Mouse (Mus musculus) liver, embryonic 11.5 days (tissue): ENCODE measurements around the gene Ampd3. TPM values are rescaled to one million over a fixed set of nuclear protein-coding genes. Genes with fewer than 3 reads are reported as not detected.

Source experiments
- ATAC-seq: fragments of 200-750 bp; cut with Nextera tagmentation; replicated peaks from 2 replicates; pipeline ENCODE4 v1.8.0; 2017; ENCODE audit warnings: moderate number of reproducible peaks, mild to moderate bottlenecking, moderate TSS enrichment, moderate library complexity; ENCODE audit not compliant: low FRiP score
- DNase-seq: peaks from one replicate; pipeline ENCODE4 v3.0.0-alpha.2; 2017; ENCODE audit warnings: low spot score
- H3K27ac ChIP-seq: fragments of 300-500 bp; sonication (generic); 2 replicates; pipeline ENCODE4 v1.5.1; 2014; ENCODE audit warnings: mild to moderate bottlenecking, low read depth, low read length, control low read depth
- H3K27me3 ChIP-seq: fragments of 300-500 bp; sonication (generic); replicated peaks from 2 replicates; pipeline ENCODE4 v1.6.1; 2014; ENCODE audit warnings: low read length, mixed read lengths; ENCODE audit not compliant: control insufficient read depth, insufficient read depth
- H3K36me3 ChIP-seq: fragments of 300-500 bp; sonication (generic); 2 replicates; pipeline ENCODE4 v1.6.1; 2014; ENCODE audit warnings: mild to moderate bottlenecking, low read length, moderate library complexity, mixed read lengths; ENCODE audit not compliant: control insufficient read depth, insufficient read depth
- H3K4me1 ChIP-seq: fragments of 300-500 bp; sonication (generic); replicated peaks from 2 replicates; pipeline ENCODE4 v1.6.1; 2014; ENCODE audit warnings: low read length, mixed read lengths; ENCODE audit not compliant: control insufficient read depth, insufficient read depth
- H3K4me2 ChIP-seq: fragments of 300-500 bp; sonication (generic); 2 replicates; pipeline ENCODE4 v1.6.1; 2014; ENCODE audit warnings: mild to moderate bottlenecking, control low read depth, moderate library complexity
- H3K4me3 ChIP-seq: fragments of 300-500 bp; sonication (generic); 2 replicates; pipeline ENCODE4 v1.5.1; 2014; ENCODE audit warnings: low read depth, low read length, control low read depth
- H3K9ac ChIP-seq: fragments of 300-500 bp; sonication (generic); 2 replicates; pipeline ENCODE4 v1.6.1; 2014; ENCODE audit warnings: low read depth, low read length, control low read depth
- H3K9me3 ChIP-seq: fragments of 300-500 bp; sonication (generic); 2 replicates; pipeline ENCODE4 v1.6.1; 2016; ENCODE audit warnings: low read length, inconsistent platforms, mixed read lengths; ENCODE audit not compliant: control insufficient read depth
- WGBS: fragments of 180-500 bp; shearing (Covaris S2); extraction: QIAGEN DNeasy Blood & Tissue Kit; methylation state at CpG from one replicate; pipeline ENCODE4 v1.1.7; 2014; 5-methylcytosine and 5-hydroxymethylcytosine counted together
- polyA plus RNA-seq: library from polyadenylated mRNA; unstranded; fragments of >200 nt; fragmentation: Nextera tagmentation; extraction: Ambion mirVana; gene quantifications from 2 replicates; pipeline ENCODE4 v1.2.1, GENCODE M21; 2014

The Ampd3 gene
- polyA plus RNA-seq, 1 experiment from 2014 or later, result 41.1 TPM

DNA sequence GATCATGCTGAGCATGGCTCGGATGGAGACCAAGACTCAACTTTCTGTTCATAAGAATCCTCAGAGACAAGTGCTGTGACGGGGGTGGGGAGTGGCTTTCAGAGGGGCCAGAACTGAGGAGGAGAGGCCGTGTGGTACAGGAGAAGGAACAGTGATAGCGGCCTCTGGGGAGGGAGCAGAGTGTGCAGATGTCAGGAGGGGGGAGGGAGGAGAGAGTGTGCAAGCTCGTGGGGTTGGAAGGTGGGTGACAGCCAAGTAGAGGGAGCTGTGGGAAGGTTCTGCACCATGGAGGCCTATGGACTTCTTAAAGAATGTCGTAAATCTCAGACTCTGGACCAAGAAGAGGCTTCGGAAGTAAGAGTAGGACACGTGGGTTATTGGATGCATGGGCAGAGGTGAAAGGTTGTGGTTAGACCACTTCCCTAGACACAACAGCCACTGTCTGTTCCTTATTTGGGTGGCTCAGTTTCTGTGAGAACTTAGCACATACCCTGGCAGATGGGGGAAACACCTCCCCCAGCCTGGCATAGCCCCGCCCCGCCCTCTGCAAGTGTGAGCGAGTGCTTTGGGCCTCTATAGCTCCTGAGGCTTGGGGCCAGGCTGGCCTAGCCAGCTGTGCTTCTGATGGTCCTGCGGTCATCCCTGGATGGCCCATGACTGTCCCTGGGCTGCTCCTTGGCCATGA is 28.5 kb downstream of the Ampd3 start:
- peaks cover 3% of the 10 kb centered on the region; the same call in 1 of the 2 replicates for H3K36me3 ChIP-seq
- whole genome bisulfite sequencing, result 50% methylated on average over 12 of the region's 12 CpGs
- H3K27ac ChIP-seq, result no peak overlapping the region

GRCm38 (mm10) chr7:110797722-110798409 is 29.9 kb downstream of the Ampd3 start:
- peaks cover 7% of the 10 kb centered on the region; the same call in 1 of the 2 replicates for H3K36me3 ChIP-seq
- no peaks in the 10 kb centered on the region; the same call in 1 of the 2 replicates for H3K4me1 ChIP-seq
- no peak for ATAC-seq

More for the DNA sequence above, 28.5 kb downstream of the Ampd3 start:
- Histone ChIP-seq H3K4me2 (no peak overlapping the region), H3K27me3 (no peaks in the 10 kb centered on the region), H3K4me1 (no peaks in the 10 kb centered on the region; the same call in 1 of the 2 replicates), H3K4me3 (no peak overlapping the region), H3K9ac (no peak overlapping the region), H3K9me3 (no peaks in the 10 kb centered on the region)
- ATAC-seq (peak; percentile 30; the same call in 1 of the 2 replicates), DNase-seq (no peak)

DNA sequence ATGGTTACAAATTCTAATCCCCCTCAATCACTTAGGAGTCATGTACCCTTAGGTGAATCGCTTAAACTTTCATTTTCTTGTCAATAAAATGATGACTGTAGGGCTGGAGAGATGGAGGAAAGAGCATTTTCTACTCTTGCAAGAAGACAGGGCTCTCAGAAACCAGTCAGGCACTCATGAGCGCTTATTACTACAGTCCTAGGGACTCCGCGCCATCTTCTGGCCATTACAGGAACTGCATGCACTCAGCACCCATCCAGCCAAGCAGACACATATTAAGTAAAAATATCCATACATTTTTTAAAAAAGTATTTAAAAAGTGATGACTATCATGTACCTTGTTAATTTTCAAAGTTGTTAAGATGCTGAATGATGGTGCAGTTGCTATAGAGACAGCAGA is 33.0 kb downstream of the Ampd3 start:
- Histone ChIP-seq H3K36me3 (peaks cover 12% of the 10 kb centered on the region; the same call in 1 of the 2 replicates), H3K27me3 (no peaks in the 10 kb centered on the region), H3K4me2 (no peak overlapping the region), H3K4me3 (no peak overlapping the region), H3K9ac (no peak overlapping the region), H3K4me1 (no peaks in the 10 kb centered on the region; the same call in 1 of the 2 replicates), H3K9me3 (no peaks in the 10 kb centered on the region), H3K27ac (no peak overlapping the region)
- ATAC-seq, result 0 out of 2 replicates have a peak, but pooled peaks have one; percentile 40
- DNase-seq, result peak; percentile 55
- WGBS, result under 1% methylated on average over 4 of the region's 4 CpGs

More at GRCm38 (mm10) chr7:110797722-110798409, 29.9 kb downstream of the Ampd3 start:
- Histone ChIP-seq H3K4me3 (no peak overlapping the region), H3K4me2 (no peak overlapping the region), H3K27me3 (no peaks in the 10 kb centered on the region), H3K27ac (no peak overlapping the region), H3K9ac (no peak overlapping the region), H3K9me3 (no peaks in the 10 kb centered on the region)
- WGBS, result 85% methylated on average over 11 of the region's 11 CpGs
- no peak for DNase-seq

GRCm38 (mm10) chr7:110803131-110803530 is 35.1 kb downstream of the Ampd3 start:
- no peaks in the 10 kb centered on the region for H3K4me1 ChIP-seq
- peaks cover 9% of the 10 kb centered on the region; the same call in 1 of the 2 replicates for H3K36me3 ChIP-seq
- no peaks in the 10 kb centered on the region for H3K9me3 ChIP-seq
- no peak overlapping the region for H3K4me2 ChIP-seq
- ATAC-seq, result no peak
- H3K9ac ChIP-seq, result no peak overlapping the region
- H3K27me3 ChIP-seq, result no peaks in the 10 kb centered on the region
- WGBS, result 91% methylated on average over 10 of the region's 10 CpGs
- H3K27ac ChIP-seq, result no peak overlapping the region
- no peak for DNase-seq
- H3K4me3 ChIP-seq, result no peak overlapping the region

DNA sequence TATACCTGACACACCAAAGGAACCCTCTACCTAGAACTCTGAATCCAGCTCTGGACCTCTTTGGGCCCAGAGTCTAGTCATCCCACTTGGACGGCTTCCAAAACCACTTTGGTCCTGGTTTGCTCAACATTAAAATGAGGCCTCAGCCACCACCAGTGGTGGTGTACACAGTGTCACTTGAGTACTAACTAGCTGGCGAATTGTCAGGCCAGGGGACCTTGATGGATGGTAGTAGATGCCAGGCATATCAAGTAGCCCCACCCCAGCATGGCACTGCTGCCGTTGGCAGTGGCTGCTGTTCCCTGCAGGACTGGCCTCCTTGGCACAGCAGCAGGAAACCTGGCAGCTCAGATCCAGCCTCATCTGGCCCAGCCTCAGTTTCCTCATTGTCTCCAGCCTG is 36.3 kb downstream of the Ampd3 start:
- Histone ChIP-seq H3K4me2 (no peak overlapping the region), H3K27ac (no peak overlapping the region), H3K4me1 (no peaks in the 10 kb centered on the region), H3K4me3 (no peak overlapping the region), H3K9me3 (no peaks in the 10 kb centered on the region), H3K9ac (no peak overlapping the region), H3K27me3 (no peaks in the 10 kb centered on the region), H3K36me3 (peaks cover 9% of the 10 kb centered on the region; the same call in 1 of the 2 replicates)
- DNase-seq, result no peak
- ATAC-seq, result no peak
- 83% methylated on average over 3 of the region's 3 CpGs for WGBS

DNA sequence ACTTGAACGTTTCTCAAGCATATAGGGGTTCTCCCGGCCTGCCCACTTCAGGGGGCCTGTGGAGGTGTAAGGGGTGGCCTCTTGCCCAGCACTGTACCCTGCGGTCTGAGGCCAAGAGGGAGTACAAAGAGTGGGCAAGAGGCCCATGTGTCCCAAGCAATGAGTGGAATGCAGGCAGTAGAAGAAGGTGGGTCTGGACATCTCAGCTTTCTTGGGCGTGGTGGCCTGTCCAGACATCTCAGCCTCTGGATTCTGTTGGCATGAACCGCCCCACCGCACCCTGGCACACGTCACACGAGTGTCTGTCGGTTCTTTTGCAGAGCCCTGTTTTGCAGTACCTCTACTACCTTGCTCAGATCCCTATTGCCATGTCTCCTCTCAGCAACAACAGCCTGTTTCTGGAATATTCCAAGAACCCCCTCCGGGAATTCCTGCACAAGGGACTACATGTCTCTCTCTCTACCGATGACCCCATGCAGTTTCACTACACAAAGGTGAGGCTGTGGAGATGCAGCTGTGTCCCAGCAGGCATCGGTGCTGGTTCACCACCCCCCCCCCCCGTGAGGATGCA is 39.5 kb downstream of the Ampd3 start:
- Histone ChIP-seq H3K4me3 (no peak overlapping the region), H3K9me3 (no peaks in the 10 kb centered on the region), H3K27me3 (no peaks in the 10 kb centered on the region), H3K27ac (no peak overlapping the region), H3K4me2 (no peak overlapping the region), H3K36me3 (peaks cover 7% of the 10 kb centered on the region; the same call in 1 of the 2 replicates), H3K9ac (no peak overlapping the region), H3K4me1 (no peaks in the 10 kb centered on the region)
- ATAC-seq (no peak), DNase-seq (no peak)
- WGBS, result 86% methylated on average over 13 of the region's 13 CpGs

DNA sequence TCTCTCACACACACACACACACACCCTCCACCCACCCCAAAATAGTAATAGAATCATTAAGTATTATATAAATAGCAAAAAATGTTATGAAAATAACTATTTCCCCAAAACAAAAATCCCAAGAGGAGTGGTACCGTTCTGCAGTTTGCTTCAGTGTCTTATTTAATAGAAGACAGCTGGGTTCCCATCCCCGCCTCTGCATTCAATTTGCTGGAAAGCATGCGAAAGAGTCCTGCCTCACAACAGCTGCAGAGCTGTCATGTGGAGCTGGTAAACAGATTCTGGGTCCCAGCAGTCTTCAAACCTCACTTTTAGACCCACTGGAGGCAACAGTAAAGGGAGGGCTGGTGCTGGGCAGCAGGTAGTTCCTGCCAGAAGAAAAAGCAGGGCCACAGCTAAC is 41.0 kb downstream of the Ampd3 start:
- 74% methylated on average over 3 of the region's 3 CpGs for WGBS
- H3K9ac ChIP-seq, result no peak overlapping the region
- peaks cover 5% of the 10 kb centered on the region; the same call in 1 of the 2 replicates for H3K36me3 ChIP-seq
- no peaks in the 10 kb centered on the region for H3K4me1 ChIP-seq
- no peaks in the 10 kb centered on the region for H3K9me3 ChIP-seq
- DNase-seq, result no peak
- no peak overlapping the region for H3K4me3 ChIP-seq
- H3K4me2 ChIP-seq, result no peak overlapping the region
- ATAC-seq, result no peak
- no peaks in the 10 kb centered on the region for H3K27me3 ChIP-seq
- H3K27ac ChIP-seq, result no peak overlapping the region

GRCm38 (mm10) chr7:110809585-110810557 is 41.9 kb downstream of the Ampd3 start:
- Histone ChIP-seq H3K4me2 (no peak overlapping the region), H3K4me1 (no peaks in the 10 kb centered on the region), H3K27ac (no peak overlapping the region), H3K36me3 (peaks cover 2% of the 10 kb centered on the region; the same call in 1 of the 2 replicates), H3K4me3 (no peak overlapping the region), H3K9me3 (no peaks in the 10 kb centered on the region), H3K27me3 (no peaks in the 10 kb centered on the region), H3K9ac (no peak overlapping the region)
- WGBS, result 86% methylated on average over 18 of the region's 18 CpGs
- ATAC-seq (no peak), DNase-seq (no peak)
